Mouse (Mus musculus) midbrain, embryonic 14.5 days (tissue): ENCODE measurements at regions not wholly inside any gene's neighbourhood (a gene's known extent, or its start where the extent isn't known, plus 50 kb on each side); places are given as distances from the start of the nearest gene placed in this dataset.

ENCODE experiments used
- ATAC-seq: fragments of 200-750 bp; cut with Nextera tagmentation; 2 replicates; pipeline ENCODE4 v1.8.0; 2017; ENCODE audit warnings: moderate number of reproducible peaks, moderate library complexity; ENCODE audit not compliant: low FRiP score, low TSS enrichment
- DNase-seq: peaks from one replicate; pipeline ENCODE4 v3.0.0-alpha.2; 2015
- H3K27ac ChIP-seq: fragments of 300-500 bp; sonication (generic); replicated peaks from 2 replicates; pipeline ENCODE4 v1.5.1; 2014; ENCODE audit warnings: mild to moderate bottlenecking, low read depth, low read length, moderate library complexity
- H3K27me3 ChIP-seq: fragments of 300-500 bp; sonication (generic); 2 replicates; pipeline ENCODE4 v1.6.1; 2014; ENCODE audit warnings: low read length, control low read depth, mixed read lengths; ENCODE audit not compliant: control insufficient read depth, insufficient read depth
- H3K36me3 ChIP-seq: fragments of 300-500 bp; sonication (generic); 2 replicates; pipeline ENCODE4 v1.6.1; 2014; ENCODE audit warnings: low read length, control low read depth; ENCODE audit not compliant: control insufficient read depth, insufficient read depth
- H3K4me1 ChIP-seq: fragments of 300-500 bp; sonication (generic); 2 replicates; pipeline ENCODE4 v1.6.1; 2014; ENCODE audit warnings: mild to moderate bottlenecking, antibody characterized with exemption, low read length, control low read depth; ENCODE audit not compliant: control insufficient read depth, insufficient read depth
- H3K4me2 ChIP-seq: fragments of 300-500 bp; sonication (generic); 2 replicates; pipeline ENCODE4 v1.6.1; 2014; ENCODE audit warnings: mild to moderate bottlenecking, low read length, moderate library complexity
- H3K4me3 ChIP-seq: fragments of 300-500 bp; sonication (generic); replicated peaks from 2 replicates; pipeline ENCODE4 v1.5.1; 2014; ENCODE audit warnings: low read depth, low read length
- H3K9ac ChIP-seq: fragments of 300-500 bp; sonication (generic); replicated peaks from 2 replicates; pipeline ENCODE4 v1.6.1; 2014; ENCODE audit warnings: mild to moderate bottlenecking, low read length, moderate library complexity
- H3K9me3 ChIP-seq: fragments of 300-500 bp; sonication (generic); 2 replicates; pipeline ENCODE4 v1.6.1; 2016; ENCODE audit warnings: low read length, control low read depth, mixed read lengths; ENCODE audit not compliant: control insufficient read depth
- WGBS: fragments of 180-500 bp; shearing (Covaris S2); extraction: QIAGEN DNeasy Blood & Tissue Kit; methylation state at CpG from one replicate; pipeline ENCODE4 v1.1.7; 2014; 5-methylcytosine and 5-hydroxymethylcytosine counted together

DNA sequence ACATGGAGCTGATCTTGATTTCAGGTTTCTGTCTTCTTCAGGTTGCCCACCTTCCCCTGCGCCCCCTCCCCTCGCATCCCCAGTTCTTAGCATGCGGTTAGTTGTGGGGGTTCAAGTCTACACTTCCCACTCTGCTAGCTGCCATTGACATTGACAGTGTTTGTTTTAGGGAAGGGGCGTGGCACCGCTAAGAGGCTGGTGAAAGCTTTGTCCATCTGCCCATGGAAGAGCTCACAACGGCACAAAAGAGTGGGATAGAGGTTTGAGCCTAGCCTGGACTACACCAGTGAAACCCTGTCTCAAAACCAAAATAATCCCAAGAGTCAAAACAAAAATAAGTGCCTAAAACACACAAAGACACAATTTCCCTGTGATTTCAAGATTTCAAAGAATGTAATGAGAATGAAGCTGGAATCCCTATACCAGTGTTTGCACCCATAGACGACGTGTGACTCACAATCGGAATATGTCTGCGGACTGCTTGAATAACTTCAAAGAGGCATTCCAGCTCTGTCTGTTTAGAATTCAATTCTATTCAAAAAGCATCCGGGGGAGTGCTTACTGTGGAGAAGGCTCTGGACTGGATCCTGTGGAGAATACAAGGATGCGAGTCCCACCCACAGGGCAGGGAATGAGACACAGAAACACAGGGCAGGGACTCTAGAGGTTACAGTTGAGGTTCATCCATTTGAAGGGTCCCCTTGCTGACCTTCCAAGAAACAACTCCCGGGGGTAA is 295.5 kb upstream of the Gm4791 start:
- Histone ChIP-seq H3K4me2 (no peak overlapping the region), H3K27ac (peak overlapping the region; percentile 60), H3K9me3 (no peaks in the 10 kb centered on the region), H3K9ac (no peak overlapping the region), H3K4me3 (no peak overlapping the region), H3K27me3 (no peaks in the 10 kb centered on the region), H3K4me1 (peaks cover 18% of the 10 kb centered on the region), H3K36me3 (no peaks in the 10 kb centered on the region)
- DNase-seq (peak; percentile 44), ATAC-seq (no peak)
- 25% methylated on average over 13 of the region's 13 CpGs for WGBS

GRCm38 (mm10) chr9:46702053-46702900 is 296.3 kb upstream of the Gm4791 start:
- H3K27ac ChIP-seq: peak overlapping the region; percentile 60
- peak overlapping the region; percentile 25 for H3K4me2 ChIP-seq
- H3K36me3 ChIP-seq: no peaks in the 10 kb centered on the region
- H3K4me3 ChIP-seq: no peak overlapping the region
- no peak for ATAC-seq
- peak; percentile 72 for DNase-seq
- 7% methylated on average over 16 of the region's 16 CpGs for WGBS
- no peaks in the 10 kb centered on the region for H3K27me3 ChIP-seq
- H3K9ac ChIP-seq: 0 out of 2 replicates have a peak overlapping the region, but pooled peaks have one; percentile 7
- peaks cover 18% of the 10 kb centered on the region for H3K4me1 ChIP-seq
- H3K9me3 ChIP-seq: no peaks in the 10 kb centered on the region

DNA sequence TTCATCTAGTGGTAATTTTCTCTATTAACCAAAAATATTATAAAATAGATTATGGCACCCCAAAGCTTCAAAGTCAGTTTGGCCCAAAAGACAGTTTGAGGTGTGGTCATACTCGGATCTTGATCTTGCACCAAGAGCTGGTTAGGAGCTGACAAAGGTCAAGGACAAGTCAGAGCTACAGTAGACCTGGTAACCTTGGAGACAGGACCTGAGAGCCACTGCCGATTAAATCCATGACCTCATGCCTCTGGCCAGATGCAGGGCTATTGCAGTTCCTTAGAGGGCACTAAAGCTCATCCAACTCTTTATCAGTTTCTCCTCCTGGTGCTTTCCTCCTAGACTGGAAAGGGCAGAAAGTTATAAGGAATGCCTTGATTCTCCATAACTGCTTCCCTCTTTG is 302.4 kb upstream of the Gm4791 start:
- Histone ChIP-seq H3K27ac (no peak overlapping the region), H3K9ac (no peak overlapping the region), H3K4me2 (no peak overlapping the region), H3K27me3 (no peaks in the 10 kb centered on the region), H3K4me3 (no peak overlapping the region), H3K36me3 (no peaks in the 10 kb centered on the region), H3K4me1 (no peaks in the 10 kb centered on the region), H3K9me3 (no peaks in the 10 kb centered on the region)
- DNase-seq (no peak), ATAC-seq (no peak)
- 81% methylated on average over 2 of the region's 2 CpGs for WGBS

DNA sequence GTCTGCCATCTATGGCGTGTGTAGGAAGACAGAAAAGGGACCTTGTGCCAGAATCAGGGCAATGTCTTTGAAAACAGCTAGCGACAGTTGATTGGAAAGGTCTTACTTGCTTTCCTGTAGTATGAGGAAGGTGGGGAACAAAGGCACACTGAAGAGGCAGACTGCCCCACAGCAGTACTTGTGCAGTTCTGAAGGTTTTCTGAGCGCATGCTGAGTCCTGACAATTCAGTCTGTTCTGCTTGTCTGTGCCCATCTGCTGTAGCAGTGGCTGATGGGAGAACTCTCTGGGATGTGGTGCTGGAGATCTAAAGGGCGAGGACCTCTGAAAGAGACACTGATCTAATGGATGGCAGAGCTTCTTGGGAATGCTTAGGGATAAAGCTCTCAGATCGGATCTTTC is 309.2 kb upstream of the Gm4791 start:
- no peak overlapping the region for H3K4me2 ChIP-seq
- no peaks in the 10 kb centered on the region for H3K4me1 ChIP-seq
- H3K9me3 ChIP-seq: no peaks in the 10 kb centered on the region
- no peak overlapping the region for H3K4me3 ChIP-seq
- no peak for DNase-seq
- whole genome bisulfite sequencing: 48% methylated on average over 5 of the region's 5 CpGs
- no peak overlapping the region for H3K27ac ChIP-seq
- H3K27me3 ChIP-seq: no peaks in the 10 kb centered on the region
- no peak overlapping the region for H3K9ac ChIP-seq
- ATAC-seq: no peak
- no peaks in the 10 kb centered on the region for H3K36me3 ChIP-seq

GRCm38 (mm10) chr9:46684113-46684850 is 314.3 kb upstream of the Gm4791 start:
- Histone ChIP-seq H3K4me1 (no peaks in the 10 kb centered on the region), H3K4me2 (no peak overlapping the region), H3K4me3 (no peak overlapping the region), H3K36me3 (no peaks in the 10 kb centered on the region), H3K9ac (no peak overlapping the region), H3K27ac (peak overlapping the region; percentile 32; the same call in 1 of the 2 replicates), H3K9me3 (no peaks in the 10 kb centered on the region), H3K27me3 (no peaks in the 10 kb centered on the region)
- no peak for ATAC-seq
- 74% methylated on average over 15 of the region's 15 CpGs for WGBS
- peak; percentile 27 for DNase-seq

- Histone ChIP-seq H3K36me3 (no peaks in the 10 kb centered on the region), H3K27me3 (no peaks in the 10 kb centered on the region), H3K9me3 (no peaks in the 10 kb centered on the region), H3K4me2 (no peak overlapping the region), H3K4me3 (no peak overlapping the region), H3K9ac (no peak overlapping the region), H3K4me1 (no peaks in the 10 kb centered on the region), H3K27ac (no peak overlapping the region)
- WGBS: 55% methylated on average over 3 of the region's 3 CpGs
- DNase-seq (no peak), ATAC-seq (no peak)
Measured at GRCm38 (mm10) chr9:46672050-46672449, 326.5 kb upstream of the Gm4791 start.

- H3K9ac ChIP-seq: no peak overlapping the region
- no peak overlapping the region for H3K27ac ChIP-seq
- no peaks in the 10 kb centered on the region for H3K36me3 ChIP-seq
- WGBS: 89% methylated on average over 8 of the region's 8 CpGs
- ATAC-seq (no peak), DNase-seq (no peak)
- H3K4me1 ChIP-seq: no peaks in the 10 kb centered on the region
- H3K4me3 ChIP-seq: no peak overlapping the region
- H3K9me3 ChIP-seq: no peaks in the 10 kb centered on the region
- H3K4me2 ChIP-seq: no peak overlapping the region
- 0 out of 2 replicates have a peak, but pooled peaks cover 4% of the 10 kb centered on the region for H3K27me3 ChIP-seq
Measured at GRCm38 (mm10) chr9:46654422-46654821, 334.6 kb upstream of the 4931429L15Rik start.

GRCm38 (mm10) chr9:46647238-46647922 is 327.6 kb upstream of the 4931429L15Rik start:
- Histone ChIP-seq H3K9me3 (no peaks in the 10 kb centered on the region), H3K27ac (peak overlapping the region; percentile 53), H3K27me3 (no peaks in the 10 kb centered on the region), H3K4me1 (peaks cover 24% of the 10 kb centered on the region), H3K4me3 (no peak overlapping the region), H3K36me3 (no peaks in the 10 kb centered on the region), H3K4me2 (no peak overlapping the region), H3K9ac (no peak overlapping the region)
- ATAC-seq (no peak), DNase-seq (peak; percentile 71)
- 15% methylated on average over 9 of the region's 9 CpGs for WGBS
